Mouse (Mus musculus) adrenal gland (tissue): ENCODE results near the gene Tbc1d9.
"Not testable (repeated sequence)": the region's sequence is repeated elsewhere in the genome, so short reads cannot be mapped to it uniquely, and the experiment has no call there.

ENCODE experiments used
- intact Hi-C: fragments of 180-260 bp; cut with DNase I; formaldehyde crosslinking; loops from one replicate; pipeline ENCODE4 v1.15.1; 2025

Tbc1d9 gene

DNA sequence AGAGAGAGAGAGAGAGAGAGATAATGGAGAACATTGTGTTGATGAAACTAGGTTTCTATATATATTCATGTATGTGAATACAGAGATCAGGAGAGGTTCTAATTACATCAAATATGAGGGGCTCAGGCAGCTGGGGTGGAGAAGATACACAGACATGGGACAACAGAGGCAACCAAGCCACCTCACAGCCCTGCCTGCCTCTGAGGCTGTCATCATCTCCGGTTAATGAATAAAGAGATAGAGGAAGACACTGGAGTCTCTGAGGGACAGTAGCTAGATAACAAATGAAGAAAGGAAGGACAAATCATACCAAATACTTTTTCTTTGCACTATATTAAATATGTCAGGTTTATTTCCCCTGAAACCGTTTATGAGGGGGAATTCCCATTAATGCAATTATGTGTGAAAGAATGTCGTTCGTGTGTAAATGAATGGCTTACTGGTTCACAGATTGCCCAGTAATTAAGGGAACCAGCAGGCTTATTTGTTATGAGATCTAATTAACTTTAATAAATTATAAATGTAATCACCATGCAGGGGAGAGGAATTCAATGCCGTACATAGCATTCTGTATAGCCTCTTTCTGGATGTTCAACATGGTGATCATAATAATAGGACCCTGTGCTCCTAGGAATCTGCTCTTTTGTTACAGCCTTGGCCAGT, 59.7 kb downstream of the Tbc1d9 start:
- intact Hi-C loops = no loop called here

DNA sequence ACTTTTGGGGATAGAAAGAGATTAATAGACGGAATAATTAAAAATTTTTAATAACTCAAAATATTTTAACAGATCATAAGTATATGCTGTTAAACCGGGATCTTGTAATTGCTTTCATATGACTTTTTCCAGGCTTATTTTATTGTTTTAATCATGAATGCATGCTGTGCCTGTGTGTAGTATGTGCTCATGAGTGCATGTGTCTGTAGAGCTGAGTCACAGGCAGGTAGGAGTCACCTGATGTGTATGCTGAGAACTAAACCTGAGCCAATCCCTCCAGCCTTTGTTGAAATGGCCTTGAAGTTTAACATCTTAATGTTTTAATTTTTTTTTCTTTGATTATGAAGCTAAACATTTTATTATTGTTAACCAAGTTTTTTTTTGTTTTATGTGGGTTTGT, 60.4 kb downstream of the Tbc1d9 start:
- intact Hi-C loops = no loop called here

DNA sequence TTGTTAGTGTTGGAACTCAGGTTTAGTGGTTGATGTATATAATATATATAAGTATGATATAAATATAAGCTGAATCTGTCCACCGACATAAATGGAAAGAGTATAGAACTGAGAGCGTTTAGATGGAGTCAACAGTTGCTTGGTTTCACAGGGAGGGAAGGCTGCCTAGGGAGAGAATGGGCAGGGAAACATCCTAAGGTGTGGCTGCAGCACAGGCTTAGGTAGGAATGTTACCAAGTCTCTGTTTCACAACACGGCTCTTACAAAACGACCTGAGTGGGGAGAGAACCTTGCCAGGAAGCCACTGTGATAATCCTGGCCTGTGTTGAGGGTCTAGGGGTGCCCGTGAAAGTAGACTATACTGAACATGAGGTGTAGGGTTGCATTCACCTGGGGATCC, 62.2 kb downstream of the Tbc1d9 start:
- intact Hi-C loops = no loop called here

DNA sequence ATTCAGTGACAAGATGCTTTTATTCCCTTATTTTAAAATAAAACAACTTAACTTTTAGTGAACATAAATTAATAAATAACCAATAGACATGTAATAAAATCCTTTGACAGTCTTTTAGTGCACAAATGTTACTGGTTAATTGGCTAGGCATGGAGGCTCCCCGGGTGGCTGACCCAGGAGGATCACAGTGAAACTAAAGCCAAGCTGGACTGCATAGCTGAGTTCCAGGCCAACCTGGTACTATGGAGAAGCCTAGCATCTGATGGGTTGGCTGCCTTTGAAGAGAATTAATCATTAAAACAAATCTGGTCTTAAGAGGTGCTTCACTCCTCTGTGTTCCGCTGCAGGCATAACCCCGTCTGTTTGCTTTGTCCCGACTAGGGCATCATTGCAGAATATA, 67.9 kb downstream of the Tbc1d9 start:
- intact Hi-C loops = no loop called here

DNA sequence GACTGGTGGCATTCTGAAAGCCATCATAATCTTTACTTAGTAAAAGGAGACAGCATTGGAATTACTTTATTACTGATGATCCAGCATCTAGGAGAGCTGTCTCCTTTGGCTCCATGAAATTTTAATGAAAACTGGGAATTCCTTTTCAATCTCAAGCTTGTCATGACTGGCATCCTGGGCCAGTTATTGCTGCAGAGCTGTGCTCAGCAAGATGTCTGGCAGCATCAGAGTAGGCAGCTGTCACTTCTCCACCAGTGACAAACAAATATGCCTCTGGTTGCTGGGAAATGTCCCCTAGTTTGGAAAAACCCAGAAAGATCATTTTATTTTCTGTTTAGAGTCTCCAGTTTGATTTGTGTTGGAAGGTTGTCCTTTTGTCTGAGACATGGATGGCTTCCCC, 74.2 kb downstream of the Tbc1d9 start:
- intact Hi-C loops = no loop called here

DNA sequence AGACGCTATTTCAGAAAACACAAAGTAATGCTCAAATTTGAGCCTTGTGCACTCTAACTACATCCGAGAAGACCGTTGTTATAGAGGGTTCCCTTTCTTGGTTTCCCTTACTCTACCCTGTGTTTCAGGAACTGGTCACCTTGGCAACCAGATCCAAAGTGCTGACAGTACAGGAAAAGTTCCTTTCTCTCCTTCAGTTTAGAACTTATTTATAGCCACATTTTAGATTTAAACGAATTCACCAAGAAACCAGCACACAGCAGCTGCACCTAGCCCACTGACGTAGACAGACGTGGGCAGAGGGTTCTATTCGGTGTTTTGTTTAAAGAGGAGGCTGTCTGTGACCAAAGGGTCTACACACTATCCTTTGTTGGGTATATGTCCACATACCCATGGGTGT, 79.0 kb downstream of the Tbc1d9 start:
- intact Hi-C loops = no loop called here

DNA sequence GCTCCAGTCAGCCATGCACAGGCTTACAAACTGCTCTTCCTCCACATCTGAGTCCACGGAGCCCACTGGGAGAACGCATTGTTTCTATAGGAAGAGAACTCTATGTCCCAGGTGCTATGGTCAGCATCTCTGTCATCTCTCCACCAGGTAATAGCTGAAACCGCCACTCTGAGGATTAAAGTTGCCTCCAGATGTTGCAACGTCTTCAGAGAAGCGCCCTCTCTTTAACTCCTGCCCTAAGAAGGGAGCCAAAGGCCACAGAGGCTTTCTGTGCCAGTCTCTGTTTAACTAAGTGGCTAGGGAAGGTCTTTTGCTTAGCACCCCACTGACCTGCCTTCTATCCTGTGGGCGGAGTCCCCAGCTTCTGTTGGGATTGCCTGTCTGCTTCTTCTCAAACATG, 85.7 kb downstream of the Tbc1d9 start:
- intact Hi-C loops = no loop called here

DNA sequence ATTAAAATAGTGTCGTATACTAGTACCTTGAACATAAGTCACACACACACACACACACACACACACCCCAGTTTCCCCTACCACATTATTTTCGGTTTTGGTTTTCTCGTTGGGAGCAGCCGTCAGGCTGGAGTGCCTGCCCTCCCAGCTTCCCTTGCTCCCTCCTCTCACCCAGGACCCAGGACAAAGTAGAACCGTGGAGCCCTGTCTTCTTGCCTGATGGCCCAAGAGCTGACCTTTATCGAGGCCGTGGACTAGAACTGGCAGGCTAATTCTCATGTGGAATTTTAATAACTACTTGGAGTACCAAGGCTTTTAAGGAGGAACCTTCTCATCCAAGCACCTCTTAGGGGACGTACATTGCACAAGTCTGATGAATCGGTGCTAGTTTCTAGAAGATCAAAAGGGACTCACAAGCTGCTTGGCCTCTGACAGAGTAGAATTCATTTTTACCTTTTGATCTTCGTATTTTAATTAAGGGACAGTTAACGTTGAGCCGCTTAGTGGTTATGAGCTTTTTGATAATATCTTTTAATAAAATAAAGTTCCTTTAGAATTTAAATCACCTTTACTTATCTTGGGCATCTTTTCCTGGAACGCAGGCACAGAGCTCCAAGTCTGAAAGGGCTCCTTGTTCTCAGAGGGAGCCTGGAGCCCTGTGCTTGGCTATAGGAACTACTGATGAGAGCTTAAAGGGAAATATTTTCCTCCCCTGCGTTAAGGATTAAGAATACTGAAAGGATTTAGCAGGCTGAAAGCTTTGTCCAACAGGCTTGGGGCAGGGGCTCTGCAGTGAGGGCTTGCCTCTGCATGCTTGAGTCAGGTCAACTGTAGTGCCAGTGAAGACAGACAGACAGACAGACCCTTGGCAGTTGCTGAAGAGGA, 86.5 kb downstream of the Tbc1d9 start:
- intact Hi-C loops = no loop called here

DNA sequence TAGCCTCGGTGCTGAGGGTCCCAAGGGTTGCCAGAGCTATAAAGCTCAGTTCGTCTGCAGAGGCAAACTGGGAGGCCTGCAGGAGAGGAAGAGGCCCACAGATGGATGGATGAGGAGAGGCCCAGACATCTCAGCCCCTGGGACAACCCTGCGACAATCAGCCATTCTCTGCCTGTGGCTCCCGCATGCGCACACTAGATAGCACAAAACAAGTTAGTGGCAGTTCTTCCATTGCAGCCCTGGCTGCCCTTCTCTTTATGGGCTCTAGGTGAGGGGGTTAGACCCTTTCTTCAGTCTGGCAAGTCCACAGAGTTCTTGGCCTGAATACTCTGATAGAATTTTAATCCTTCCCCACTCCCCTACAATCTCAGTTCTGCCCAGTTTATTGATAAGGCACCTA, 87.6 kb downstream of the Tbc1d9 start:
- intact Hi-C loops = no loop called here

DNA sequence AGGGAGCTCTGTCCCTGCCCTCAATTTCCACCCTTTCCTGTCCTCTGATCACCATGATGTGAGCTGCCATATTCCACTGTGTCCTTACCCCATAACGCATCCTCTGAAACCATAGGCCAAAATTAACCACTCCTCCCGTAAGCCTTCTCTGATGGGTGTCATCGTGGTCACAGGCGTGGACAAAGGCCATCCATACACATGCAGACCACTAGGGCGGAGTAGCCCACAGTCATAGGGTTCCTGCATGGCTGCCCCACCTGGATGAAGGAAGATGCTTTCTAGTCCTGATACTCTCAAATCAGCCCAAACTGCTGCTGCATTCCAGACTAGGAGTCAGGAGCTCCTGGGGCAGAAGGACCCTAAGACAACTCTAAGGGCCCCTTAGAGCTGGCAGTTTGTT, 92.5 kb downstream of the Tbc1d9 start:
- intact Hi-C loops = no loop called here

DNA sequence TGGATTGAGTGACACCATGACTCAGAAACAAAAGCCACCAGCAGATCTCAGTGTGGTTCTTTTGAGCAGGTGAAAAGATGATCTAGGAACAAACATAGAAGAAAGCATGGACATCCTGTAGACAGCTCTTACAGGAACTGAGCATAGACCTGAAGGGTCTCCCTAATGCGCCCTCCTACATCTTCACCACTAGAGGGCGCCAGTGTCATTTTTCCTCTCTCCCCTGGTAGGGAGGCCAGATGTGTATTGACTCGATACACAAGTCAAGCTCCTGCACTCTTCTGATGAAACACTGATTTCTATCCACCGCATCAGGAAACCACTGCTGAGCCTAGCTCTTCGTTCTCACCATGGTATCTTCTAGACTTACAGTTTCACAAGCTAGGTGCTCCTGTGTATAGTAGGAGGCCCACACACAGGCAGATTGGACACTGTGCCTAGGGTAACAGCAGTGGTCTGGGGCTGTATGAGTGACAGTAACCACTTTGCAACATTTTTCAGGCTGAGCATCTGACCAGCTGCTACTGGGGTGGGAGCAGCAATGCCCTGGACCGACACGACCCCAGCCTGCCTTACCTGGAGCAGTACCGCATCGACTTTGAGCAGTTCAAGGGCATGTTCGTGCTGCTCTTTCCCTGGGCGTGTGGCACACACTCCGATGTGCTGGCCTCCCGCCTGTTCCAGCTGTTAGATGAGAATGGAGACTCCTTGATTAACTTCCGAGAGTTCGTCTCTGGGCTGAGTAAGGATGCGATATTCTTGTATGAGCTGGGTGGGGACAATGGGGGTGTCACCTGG, 95.5 kb downstream of the Tbc1d9 start:
- intact Hi-C loops = loop anchor here (1.0 kb wide), 1 partner anchor 82 kb away; no protein-coding TSS in a partner anchor

DNA sequence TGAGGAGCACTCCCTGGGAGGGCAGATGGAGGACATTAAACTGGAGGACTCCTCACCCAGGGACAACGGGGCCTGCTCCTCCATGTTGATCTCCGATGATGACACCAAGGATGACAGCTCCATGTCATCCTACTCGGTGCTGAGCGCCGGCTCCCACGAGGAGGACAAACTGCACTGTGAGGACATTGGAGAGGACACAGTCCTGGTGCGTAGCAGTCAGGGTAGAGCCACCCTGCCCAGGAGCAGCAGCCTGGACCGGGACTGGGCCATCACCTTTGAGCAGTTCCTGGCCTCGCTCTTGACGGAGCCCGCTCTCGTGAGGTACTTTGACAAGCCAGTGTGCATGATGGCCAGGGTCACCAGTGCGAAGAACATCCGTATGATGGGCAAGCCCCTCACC, 106.0 kb downstream of the Tbc1d9 start:
- intact Hi-C loops = no loop called here

DNA sequence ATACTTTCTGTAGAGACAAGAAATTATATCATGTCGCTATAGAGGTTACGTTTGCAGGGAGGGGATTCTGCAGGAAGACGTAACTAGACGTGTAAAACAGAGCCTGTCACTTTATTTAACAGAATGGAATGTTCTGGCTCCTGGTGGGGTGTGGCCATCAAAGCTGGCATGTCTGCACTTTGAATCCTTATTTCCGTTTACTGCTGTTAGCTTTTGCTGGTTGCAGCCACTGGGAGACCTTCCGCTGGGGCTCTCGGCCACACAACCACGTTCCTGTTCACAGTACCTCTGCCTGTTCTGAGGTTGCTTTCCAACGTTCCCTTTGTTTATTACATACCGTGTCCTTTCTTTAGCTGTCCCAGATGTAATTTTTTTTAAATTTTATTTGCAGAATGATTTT, 107.3 kb downstream of the Tbc1d9 start:
- intact Hi-C loops = no loop called here

DNA sequence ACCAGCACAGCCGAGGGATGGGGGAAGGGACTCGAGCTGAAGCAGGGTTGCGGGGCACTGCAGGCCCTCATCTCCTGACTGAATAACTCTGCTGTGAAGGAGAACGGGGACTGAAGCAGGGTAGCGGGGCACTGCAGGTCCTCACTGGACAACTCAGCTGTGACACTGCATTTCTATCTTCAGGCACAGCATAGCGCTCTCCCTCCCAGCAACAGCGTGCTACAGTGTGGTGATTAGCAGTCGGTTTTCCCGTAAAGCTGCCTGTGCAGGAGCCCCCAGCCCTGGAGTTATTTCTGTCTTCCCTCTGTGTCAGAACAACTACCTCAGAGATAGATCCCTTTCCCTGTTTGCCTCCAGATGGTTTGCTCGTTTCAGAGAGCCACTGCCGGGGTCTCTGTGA, 109.3 kb downstream of the Tbc1d9 start:
- intact Hi-C loops = no loop called here

DNA sequence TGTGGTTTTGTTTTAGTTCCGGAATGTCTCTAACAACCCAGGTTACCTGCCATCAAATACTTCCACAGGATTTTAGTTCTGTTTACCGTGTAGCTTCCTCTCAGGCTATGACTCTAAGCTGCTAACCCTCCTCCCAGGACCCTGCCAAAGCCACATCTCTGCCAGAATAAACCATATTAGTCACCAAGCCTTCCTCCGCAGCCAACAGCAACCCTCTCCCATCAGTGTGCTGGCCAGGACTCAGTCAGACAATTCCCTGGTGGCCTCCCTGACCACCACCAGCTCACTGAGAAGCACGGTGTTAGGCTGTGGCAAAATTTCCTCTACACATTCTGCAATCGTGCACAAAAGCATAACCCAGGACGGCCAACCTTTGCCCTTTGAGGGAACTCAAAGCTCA, 113.3 kb downstream of the Tbc1d9 start:
- intact Hi-C loops = no loop called here

DNA sequence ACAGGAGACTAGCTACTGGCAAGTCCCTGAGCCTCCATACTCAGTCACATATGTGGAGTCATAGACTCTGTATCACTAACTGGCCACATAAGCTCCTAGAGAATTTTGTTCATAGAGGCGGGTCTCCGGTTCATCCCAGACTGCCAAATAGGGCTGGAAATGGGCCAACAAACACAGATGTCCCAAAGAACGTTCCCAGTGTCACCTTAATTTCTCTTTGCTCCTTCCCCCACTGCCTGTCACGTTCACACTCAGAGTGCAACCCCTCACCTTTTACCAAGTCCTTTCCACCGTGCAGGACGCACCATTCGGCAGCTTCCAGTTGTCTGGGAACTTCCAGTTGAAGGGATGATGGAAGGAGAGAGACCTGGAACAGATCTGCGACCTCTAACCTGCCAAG, 120.2 kb downstream of the Tbc1d9 start:
- intact Hi-C loops = no loop called here

DNA sequence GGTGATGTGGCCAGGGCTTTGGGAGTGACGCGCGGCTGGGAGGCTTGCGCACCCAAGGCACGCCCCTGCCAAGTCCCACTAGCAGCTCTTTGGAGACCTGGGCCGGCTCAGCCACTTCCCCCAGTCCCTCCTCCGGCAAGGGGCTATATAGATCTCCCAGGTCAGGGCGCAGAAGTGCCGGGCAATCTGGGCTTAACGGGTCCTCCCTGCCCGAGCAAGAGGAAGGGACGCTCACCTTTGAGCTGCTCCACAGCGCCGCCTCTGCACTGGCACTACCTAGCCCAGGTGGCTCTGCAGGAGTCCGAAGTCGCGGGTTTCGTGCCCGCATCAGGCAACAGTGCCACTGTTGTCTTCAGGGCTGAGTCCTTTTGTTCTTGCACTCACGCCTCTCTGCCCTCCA, 125.0 kb downstream of the Tbc1d9 start, which contains the start of gene Ucp1:
Ucp1 (plus strand) TSS at position 177 of the 400 bp plus-strand sequence.
- intact Hi-C loops = no loop called here

DNA sequence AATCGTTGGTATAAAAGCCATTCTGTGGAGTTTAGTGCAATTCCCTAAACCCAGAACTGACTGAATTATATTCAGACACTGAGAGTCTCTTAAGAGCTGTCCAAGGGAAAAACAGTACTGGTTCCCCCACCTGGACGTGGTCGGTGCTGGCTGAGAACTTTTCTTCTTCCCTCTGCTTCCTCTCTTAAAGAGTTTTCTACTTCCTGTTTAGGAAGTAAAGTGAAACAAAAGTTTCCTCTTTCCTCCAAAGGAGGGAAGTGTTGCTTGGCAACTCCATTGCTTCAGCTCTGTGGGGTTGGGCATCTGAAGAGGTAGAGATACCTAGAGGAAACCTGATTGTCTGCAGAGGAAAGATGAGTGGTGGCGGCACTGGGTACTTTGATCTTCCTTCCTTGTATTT, 132.2 kb downstream of the Tbc1d9 start:
- intact Hi-C loops = no loop called here

DNA sequence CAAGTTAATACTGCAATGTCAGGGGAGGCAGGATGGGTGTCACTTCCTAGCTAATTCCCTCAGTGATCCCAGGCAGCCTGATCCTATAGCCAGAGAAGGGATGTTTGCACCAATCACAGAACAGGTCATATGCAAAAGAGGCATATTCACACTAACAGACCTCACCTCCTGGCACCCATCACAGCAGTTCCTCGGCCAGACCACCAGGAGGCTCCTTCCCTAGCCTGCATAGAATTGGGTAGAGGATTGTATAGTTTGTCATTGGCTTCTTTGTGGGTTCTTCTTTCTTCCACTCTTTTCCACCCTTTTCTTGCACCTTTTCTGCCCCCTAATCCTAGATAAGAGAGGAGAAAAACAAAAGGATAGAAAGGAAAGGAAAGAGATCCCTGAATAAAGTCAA, 135.0 kb downstream of the Tbc1d9 start:
- intact Hi-C loops = no loop called here

DNA sequence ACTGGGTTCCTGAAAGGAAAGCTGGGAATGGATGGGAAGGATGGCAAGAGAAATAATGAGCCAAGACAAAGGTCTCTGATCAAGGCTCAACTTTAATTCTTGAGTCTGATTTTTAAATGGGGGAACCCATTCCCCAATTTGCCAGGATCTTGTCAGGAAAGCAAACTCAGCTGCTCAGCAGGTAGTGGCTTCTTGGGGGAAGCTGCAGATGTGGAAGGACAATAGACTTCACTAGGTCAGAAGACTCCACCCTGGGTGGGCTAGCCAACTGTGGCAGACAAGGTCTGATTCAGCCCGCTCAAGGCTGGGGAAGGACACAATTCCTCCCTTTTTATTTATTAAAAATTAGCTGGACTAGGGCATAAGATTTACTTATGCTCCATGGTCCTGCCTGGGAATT, 139.8 kb downstream of the Tbc1d9 start:
- intact Hi-C loops = no loop called here

DNA sequence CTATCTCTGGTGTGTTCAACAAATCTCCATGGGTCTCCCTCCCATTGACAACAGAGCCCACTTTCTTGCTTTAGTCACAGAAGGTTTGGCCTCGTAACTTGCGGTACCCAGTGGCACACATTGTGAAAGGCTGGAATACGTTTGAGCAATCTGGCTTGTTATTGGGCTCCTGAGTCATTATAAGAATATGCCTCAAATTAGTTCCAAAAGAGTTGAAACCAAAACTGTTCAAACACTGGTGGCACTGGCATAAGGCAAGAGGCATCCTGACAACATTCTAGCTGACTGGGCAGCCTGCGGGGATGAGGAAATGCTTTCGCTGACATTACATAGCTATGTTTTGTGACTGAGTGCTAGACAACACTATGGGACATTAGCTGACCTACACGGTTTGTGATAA, 144.7 kb downstream of the Tbc1d9 start:
- intact Hi-C loops = no loop called here

DNA sequence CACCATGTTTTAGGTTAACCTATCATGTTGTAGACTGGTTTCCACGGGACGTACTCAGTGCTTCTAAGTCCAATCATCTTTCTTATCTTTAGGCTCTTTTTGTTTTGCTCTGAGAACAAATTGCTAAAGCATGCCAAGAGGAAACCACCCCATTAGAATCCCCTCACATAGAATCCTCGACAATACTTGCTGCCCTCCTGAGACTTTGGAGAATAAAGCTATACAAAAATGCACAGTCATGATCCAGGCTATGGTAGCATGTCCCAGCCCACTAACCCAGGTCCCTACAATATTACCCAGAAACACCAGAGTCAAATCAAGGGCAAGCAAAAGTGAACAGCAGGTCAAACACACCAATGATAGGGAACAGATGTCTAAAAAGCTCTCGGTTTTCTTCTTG, 149.9 kb downstream of the Tbc1d9 start:
- intact Hi-C loops = not testable (repeated sequence)
